Mouse (Mus musculus): Measurements from ENCODE around the gene Krt13. TPM values are rescaled to one million over a fixed set of nuclear protein-coding genes. Genes with fewer than 3 reads are reported as not detected.

Krt13 gene
- polyA plus RNA-seq, 1 experiment from 2014 or later: 0.68 TPM

GRCm38 (mm10) chr11:100097819-100098218 is 23.5 kb downstream of the Krt13 start:
- peak; percentile 56; the same call in 1 of the 2 replicates for ATAC-seq
- WGBS: 52% methylated on average over 9 of the region's 9 CpGs
- TF ChIP-seq EP300 (IDR thresholded peaks at IDR 0.05): no peak
- no peak for TF ChIP-seq CTCF (IDR thresholded peaks at IDR 0.05)

GRCm38 (mm10) chr11:100096141-100096540 is 25.2 kb downstream of the Krt13 start, which contains the start of gene Krt35:
TSS of gene Krt35 (minus strand) at chr11:100096241.
- Histone ChIP-seq H3K4me1 (ENCODE audit: insufficient read depth, low read depth, low read length) (no peaks in the 10 kb centered on the region), H3K4me2 (replicated peaks; ENCODE audit: low read depth, low read length) (no peak within 1 kb of the TSS), H3K4me3 (ENCODE audit: low read depth, low read length) (no peak within 1 kb of the TSS), H3K9me3 (ENCODE audit: low read length) (no peaks in the 10 kb centered on the region), H3K27me3 (replicated peaks; ENCODE audit: insufficient read depth, low read length) (no peaks in the 10 kb centered on the region), H3K36me3 (ENCODE audit: insufficient read depth, low read length) (no peaks in the 10 kb centered on the region), H3K27ac (ENCODE audit: low read length) (no peak within 1 kb of the TSS), H3K9ac (replicated peaks; ENCODE audit: low read depth) (no peak within 1 kb of the TSS)
- DNase-seq (ENCODE audit: low spot score): no peak
- TF ChIP-seq EP300 (IDR thresholded peaks at IDR 0.05) (no peak), CTCF (IDR thresholded peaks at IDR 0.05) (no peak)
- 87% methylated on average over 9 of the region's 9 CpGs for WGBS
- ATAC-seq: no peak

More at GRCm38 (mm10) chr11:100097819-100098218, 23.5 kb downstream of the Krt13 start:
- no peak overlapping the region for H3K9ac ChIP-seq (replicated peaks; ENCODE audit: low read depth)
- H3K9me3 ChIP-seq (ENCODE audit: low read length): no peaks in the 10 kb centered on the region
- peak; percentile 10 for DNase-seq (ENCODE audit: low spot score)
- H3K4me2 ChIP-seq (replicated peaks; ENCODE audit: low read depth, low read length): no peak overlapping the region
- no peak overlapping the region for H3K4me3 ChIP-seq (ENCODE audit: low read depth, low read length)
- H3K36me3 ChIP-seq (ENCODE audit: insufficient read depth, low read length): no peaks in the 10 kb centered on the region
- no peaks in the 10 kb centered on the region for H3K27me3 ChIP-seq (replicated peaks; ENCODE audit: insufficient read depth, low read length)
- H3K27ac ChIP-seq (ENCODE audit: low read length): no peak overlapping the region
- no peaks in the 10 kb centered on the region for H3K4me1 ChIP-seq (ENCODE audit: insufficient read depth, low read depth, low read length)

- no peak overlapping the region for H3K9ac ChIP-seq (replicated peaks; ENCODE audit: low read depth)
- no peak for TF ChIP-seq CTCF (IDR thresholded peaks at IDR 0.05)
- no peak for TF ChIP-seq EP300 (IDR thresholded peaks at IDR 0.05)
- H3K27me3 ChIP-seq (replicated peaks; ENCODE audit: insufficient read depth, low read length): no peaks in the 10 kb centered on the region; the same call in 1 of the 2 replicates
- no peak overlapping the region for H3K27ac ChIP-seq (ENCODE audit: low read length)
- ATAC-seq (no peak), DNase-seq (ENCODE audit: low spot score) (no peak)
- no peak overlapping the region for H3K4me2 ChIP-seq (replicated peaks; ENCODE audit: low read depth, low read length)
- WGBS: 65% methylated on average over 7 of the region's 7 CpGs
- no peaks in the 10 kb centered on the region for H3K36me3 ChIP-seq (ENCODE audit: insufficient read depth, low read length)
- no peaks in the 10 kb centered on the region for H3K4me1 ChIP-seq (ENCODE audit: insufficient read depth, low read depth, low read length)
- H3K9me3 ChIP-seq (ENCODE audit: low read length): no peaks in the 10 kb centered on the region
- no peak overlapping the region for H3K4me3 ChIP-seq (ENCODE audit: low read depth, low read length)
Observed at GRCm38 (mm10) chr11:100088378-100089025, 32.9 kb downstream of the Krt13 start.

- TF ChIP-seq CTCF (IDR thresholded peaks at IDR 0.05) (no peak), EP300 (IDR thresholded peaks at IDR 0.05) (no peak)
- Histone ChIP-seq H3K27ac (ENCODE audit: low read length) (no peak within 1 kb of the TSS), H3K27me3 (replicated peaks; ENCODE audit: insufficient read depth, low read length) (no peaks in the 10 kb centered on the region; the same call in 1 of the 2 replicates), H3K4me3 (ENCODE audit: low read depth, low read length) (no peak within 1 kb of the TSS), H3K36me3 (ENCODE audit: insufficient read depth, low read length) (no peaks in the 10 kb centered on the region), H3K9me3 (ENCODE audit: low read length) (no peaks in the 10 kb centered on the region), H3K4me1 (ENCODE audit: insufficient read depth, low read depth, low read length) (no peaks in the 10 kb centered on the region), H3K9ac (replicated peaks; ENCODE audit: low read depth) (no peak within 1 kb of the TSS), H3K4me2 (replicated peaks; ENCODE audit: low read depth, low read length) (no peak within 1 kb of the TSS)
- DNase-seq (ENCODE audit: low spot score) (no peak), ATAC-seq (no peak)
- 84% methylated on average over 10 of the region's 10 CpGs for WGBS
Observed at GRCm38 (mm10) chr11:100087861-100088260, 33.5 kb downstream of the Krt13 start, which contains the start of gene Krt32. TSS of gene Krt32 (minus strand) at chr11:100088226.

GRCm38 (mm10) chr11:100073873-100074272 is 47.5 kb downstream of the Krt13 start:
- no peaks in the 10 kb centered on the region for H3K9me3 ChIP-seq (ENCODE audit: low read length)
- H3K27ac ChIP-seq (ENCODE audit: low read length): no peak overlapping the region
- no peaks in the 10 kb centered on the region for H3K27me3 ChIP-seq (replicated peaks; ENCODE audit: insufficient read depth, low read length)
- H3K4me2 ChIP-seq (replicated peaks; ENCODE audit: low read depth, low read length): no peak overlapping the region
- DNase-seq (ENCODE audit: low spot score): peak; percentile 51
- no peaks in the 10 kb centered on the region for H3K36me3 ChIP-seq (ENCODE audit: insufficient read depth, low read length)
- 0 out of 2 replicates have a peak, but pooled peaks cover 3% of the 10 kb centered on the region for H3K4me1 ChIP-seq (ENCODE audit: insufficient read depth, low read depth, low read length)
- ATAC-seq: no peak
- H3K9ac ChIP-seq (replicated peaks; ENCODE audit: low read depth): no peak overlapping the region
- no peak overlapping the region for H3K4me3 ChIP-seq (ENCODE audit: low read depth, low read length)
- 28% methylated on average over 1 of the region's 1 CpGs for WGBS
- TF ChIP-seq EP300 (IDR thresholded peaks at IDR 0.05) (no peak), CTCF (IDR thresholded peaks at IDR 0.05) (no peak)

Other genes starting within 250 kb of the Krt13 start
- gene Krtap9-1, start 248.2 kb downstream of the Krt13 start, polyA plus RNA-seq (2015; fragmentation: Nextera tagmentation; extraction: Ambion mirVana): not detected in 2 replicates
- gene Gm11567, start 242.4 kb downstream of the Krt13 start, polyA plus RNA-seq (2015; fragmentation: Nextera tagmentation; extraction: Ambion mirVana): not detected in 2 replicates
- gene Krtap31-1, start 213.6 kb downstream of the Krt13 start, polyA plus RNA-seq (2015; fragmentation: Nextera tagmentation; extraction: Ambion mirVana): not detected in 2 replicates
- gene Gm11565, start 206.8 kb downstream of the Krt13 start, polyA plus RNA-seq (2015; fragmentation: Nextera tagmentation; extraction: Ambion mirVana): not detected in 2 replicates
- not detected in 2 replicates for gene Krtap31-2, start 185.3 kb downstream of the Krt13 start, polyA plus RNA-seq (2015; fragmentation: Nextera tagmentation; extraction: Ambion mirVana)
- not detected in 2 replicates for gene Krtap9-5, start 173.1 kb downstream of the Krt13 start, polyA plus RNA-seq (2015; fragmentation: Nextera tagmentation; extraction: Ambion mirVana)
- not detected in 2 replicates for gene Krtap29-1, start 142.5 kb downstream of the Krt13 start, polyA plus RNA-seq (2015; fragmentation: Nextera tagmentation; extraction: Ambion mirVana)
- gene Krtap16-1, start 135.0 kb downstream of the Krt13 start, polyA plus RNA-seq (2015; fragmentation: Nextera tagmentation; extraction: Ambion mirVana): not detected in 2 replicates
- 8.4 and 11.5 TPM in 2 replicates for gene Krtap17-1, start 127.6 kb downstream of the Krt13 start, polyA plus RNA-seq (2015; fragmentation: Nextera tagmentation; extraction: Ambion mirVana)
- gene Krt33a, start 105.4 kb downstream of the Krt13 start, polyA plus RNA-seq (2015; fragmentation: Nextera tagmentation; extraction: Ambion mirVana): 0.17 and 0.23 TPM in 2 replicates
- 0.16 TPM in 1 of 2 replicates, not detected in the other for gene Krt33b, start 91.7 kb downstream of the Krt13 start, polyA plus RNA-seq (2015; fragmentation: Nextera tagmentation; extraction: Ambion mirVana)
- 0.11 and 0.18 TPM in 2 replicates for gene Krt34, start 80.0 kb downstream of the Krt13 start, polyA plus RNA-seq (2015; fragmentation: Nextera tagmentation; extraction: Ambion mirVana)
- gene Krt31, start 71.0 kb downstream of the Krt13 start, polyA plus RNA-seq (2015; fragmentation: Nextera tagmentation; extraction: Ambion mirVana): not detected in 2 replicates
- not detected in 2 replicates for gene Krt32, start 33.3 kb downstream of the Krt13 start, polyA plus RNA-seq (2015; fragmentation: Nextera tagmentation; extraction: Ambion mirVana)
- gene Krt35, start 25.3 kb downstream of the Krt13 start, polyA plus RNA-seq (2015; fragmentation: Nextera tagmentation; extraction: Ambion mirVana): not detected in 2 replicates
- gene Krt36, start 15.9 kb downstream of the Krt13 start, polyA plus RNA-seq (2015; fragmentation: Nextera tagmentation; extraction: Ambion mirVana): 0.11 TPM in 1 of 2 replicates, not detected in the other
- 28.1 and 58.8 TPM in 2 replicates for gene Krt15, start 14.4 kb upstream of the Krt13 start, polyA plus RNA-seq (2015; fragmentation: Nextera tagmentation; extraction: Ambion mirVana)
- 460 and 573 TPM in 2 replicates for gene Krt19, start 27.1 kb upstream of the Krt13 start, polyA plus RNA-seq (2015; fragmentation: Nextera tagmentation; extraction: Ambion mirVana)
- not detected in 2 replicates for gene Krt9, start 71.7 kb upstream of the Krt13 start, polyA plus RNA-seq (2015; fragmentation: Nextera tagmentation; extraction: Ambion mirVana)
- 1.7 and 2.3 TPM in 2 replicates for gene Krt14, start 86.0 kb upstream of the Krt13 start, polyA plus RNA-seq (2015; fragmentation: Nextera tagmentation; extraction: Ambion mirVana)
- gene Krt16, start 127.3 kb upstream of the Krt13 start, polyA plus RNA-seq (2015; fragmentation: Nextera tagmentation; extraction: Ambion mirVana): not detected in 2 replicates
- 0.58 and 0.65 TPM in 2 replicates for gene Krt17, start 139.5 kb upstream of the Krt13 start, polyA plus RNA-seq (2015; fragmentation: Nextera tagmentation; extraction: Ambion mirVana)
- not detected in 2 replicates for gene Krt42, start 148.3 kb upstream of the Krt13 start, polyA plus RNA-seq (2015; fragmentation: Nextera tagmentation; extraction: Ambion mirVana)
- 2,114 and 2,164 TPM in 2 replicates for gene Eif1, start 198.3 kb upstream of the Krt13 start, polyA plus RNA-seq (2015; fragmentation: Nextera tagmentation; extraction: Ambion mirVana)
- not detected in 2 replicates for gene Gast, start 212.8 kb upstream of the Krt13 start, polyA plus RNA-seq (2015; fragmentation: Nextera tagmentation; extraction: Ambion mirVana)
- gene Hap1, start 234.6 kb upstream of the Krt13 start, polyA plus RNA-seq (2015; fragmentation: Nextera tagmentation; extraction: Ambion mirVana): 6.4 and 6.5 TPM in 2 replicates

Data from lung, postnatal 0 days (tissue).